Mouse (Mus musculus): Measurements from ENCODE around the gene Pla2g7.

GRCm38 (mm10) chr17:43619156-43619555, 51.3 kb downstream of the Pla2g7 start:
- TF ChIP-seq CTCF (conservative IDR thresholded peaks at IDR 0.05; ENCODE audit: insufficient read depth, insufficient read length, low read depth, low read length) (no peak), POLR2A (IDR thresholded peaks at IDR 0.05; ENCODE audit: low read depth, low read length) (no peak)

Measured in kidney, adult 2 months (tissue).